Mouse (Mus musculus) left cerebral cortex, adult 2 months (tissue): Measurements from ENCODE around the gene Inhba. TPM values are rescaled to one million over a fixed set of nuclear protein-coding genes. Genes with fewer than 3 reads are reported as not detected.

Source experiments
- DNase-seq, 2 experiments: peaks; one replicate each; pipeline ENCODE4 v3.0.0; 2021 to 2022; ENCODE audit warnings: low spot score in 2 of 2, mixed read lengths in 1 of 2; ENCODE audit errors: extremely low spot score in 1 of 2
- H3K27ac ChIP-seq: fragments of 200-600 bp; 2 replicates; pipeline ENCODE4 v1.8.1; 2022
- H3K4me3 ChIP-seq: fragments of 200-600 bp; 2 replicates; pipeline ENCODE4 v1.8.1; 2022
- CTCF ChIP-seq: fragments of 200-600 bp; IDR thresholded peaks from 2 replicates; pipeline ENCODE4 v1.8.1; 2022; ENCODE audit warnings: antibody characterized with exemption, mild to moderate bottlenecking, moderate library complexity
- intact Hi-C: fragments of 180-260 bp; cut with DNase I; formaldehyde crosslinking; loops from one replicate; pipeline ENCODE4 v1.15.1; 2025
- long read RNA-seq, 2 experiments: library from polyadenylated mRNA; stranded (forward); transcript quantifications; one replicate each; pipeline ENCODE4 v2.0.0; 2021; ENCODE audit warnings: borderline mapping rate in 2 of 2
- total RNA-seq, 2 experiments: library from RNA; stranded (reverse); gene quantifications; 2 replicates each; pipeline ENCODE4 v1.2.3; 2021

Inhba gene
- total RNA-seq, result 10 to 100 TPM; 21.6 to 22.4 TPM
- long read RNA-seq, experiment 1, result 0 reads
- long read RNA-seq, experiment 2, partial matches to known transcripts, result 0 of 1 reads
- long read RNA-seq, experiment 2, other reads (novel, unspliced or antisense), result 1 of 1 reads

- Histone ChIP-seq H3K27ac (peak within 1 kb of the TSS; percentile 85), H3K4me3 (peak within 1 kb of the TSS; percentile 59)
- DNase-seq, result peak; percentile 53 to 64
- intact Hi-C loops, result loop anchor here (2.0 to 5.0 kb wide), 3 partner anchors 531 to 965 kb away; no protein-coding TSS in a partner anchor
- no peak for TF ChIP-seq CTCF
Measured at GRCm38 (mm10) chr13:16011372-16012242, at the start of gene Inhba. Inhba (plus strand) TSS chr13:16011851.

- DNase-seq, result no peak
- H3K4me3 ChIP-seq, result no peak overlapping the region
- H3K27ac ChIP-seq, result no peak overlapping the region
- intact Hi-C loops, result no loop called here
- no peak for TF ChIP-seq CTCF
Measured at GRCm38 (mm10) chr13:15976584-15976983, 35.1 kb upstream of the Inhba start.

- no peak for TF ChIP-seq CTCF
- DNase-seq, result peak in 1 of 2 experiments; percentile 15
- H3K4me3 ChIP-seq, result no peak overlapping the region
- no peak overlapping the region for H3K27ac ChIP-seq
- intact Hi-C loops, result no loop called here
Measured at GRCm38 (mm10) chr13:15979551-15979950, 32.1 kb upstream of the Inhba start.

DNA sequence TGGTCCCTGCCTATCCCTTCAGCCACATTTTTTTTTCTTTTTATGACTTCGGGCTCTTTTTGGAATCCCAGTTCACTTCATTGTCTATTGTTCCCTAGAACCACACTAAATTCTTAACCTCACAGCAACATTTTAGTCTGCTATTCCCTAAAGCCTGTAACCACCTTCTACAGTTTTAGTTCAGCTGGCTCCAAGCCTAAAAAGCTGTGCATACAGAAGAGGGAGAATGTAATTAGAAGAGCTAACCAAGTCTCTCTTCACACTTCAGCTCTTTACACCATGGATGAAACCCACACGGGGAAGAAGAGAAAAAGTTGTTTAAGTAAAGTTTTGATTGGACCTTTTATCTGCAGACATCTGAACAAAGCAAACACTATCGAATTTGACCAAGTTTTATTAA lies 29.6 kb upstream of the Inhba start:
- TF ChIP-seq CTCF, result no peak
- DNase-seq, result peak in 1 of 2 experiments; percentile 16
- intact Hi-C loops, result loop anchor here (5.0 to 10.0 kb wide), 3 partner anchors 205 to 1713 kb away; partner anchors contain the start of genes Mplkip and Sugct
- Histone ChIP-seq H3K4me3 (no peak overlapping the region), H3K27ac (peak overlapping the region; percentile 24; the same call in 1 of the 2 replicates)

DNA sequence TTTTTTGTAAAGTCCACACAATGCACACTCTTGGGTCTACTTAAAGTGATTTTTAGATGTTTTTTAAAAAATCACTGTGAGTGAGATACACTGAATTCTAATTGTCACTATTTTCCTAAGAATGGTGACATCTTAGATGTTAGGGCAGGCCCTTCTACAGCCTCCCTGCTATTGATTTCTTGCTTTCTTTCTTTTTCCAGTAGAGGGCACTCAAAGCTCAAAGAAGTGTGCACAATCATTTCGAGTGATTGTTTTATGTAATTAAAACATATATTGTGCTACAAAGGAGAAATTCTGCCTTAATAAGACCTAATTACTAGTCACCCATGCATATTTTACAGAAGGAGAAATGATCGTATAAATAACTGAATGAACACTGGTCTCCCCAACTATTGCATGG lies 25.9 kb upstream of the Inhba start:
- intact Hi-C loops, result loop anchor here (2.0 to 10.0 kb wide), 5 partner anchors 989 to 1709 kb away; partner anchors contain the start of genes Mplkip and Sugct
- TF ChIP-seq CTCF, result peak; percentile 71
- Histone ChIP-seq H3K27ac (no peak overlapping the region), H3K4me3 (no peak overlapping the region)
- DNase-seq, result no peak

GRCm38 (mm10) chr13:15986172-15986571 lies 25.5 kb upstream of the Inhba start:
- DNase-seq, result no peak
- no peak overlapping the region for H3K27ac ChIP-seq
- no peak for TF ChIP-seq CTCF
- intact Hi-C loops, result loop anchor here (2.0 to 10.0 kb wide), 5 partner anchors 989 to 1709 kb away; partner anchors contain the start of genes Mplkip and Sugct
- H3K4me3 ChIP-seq, result no peak overlapping the region

- H3K27ac ChIP-seq, result no peak overlapping the region
- DNase-seq, result no peak
- intact Hi-C loops, result no loop called here
- TF ChIP-seq CTCF, result no peak
- H3K4me3 ChIP-seq, result no peak overlapping the region
Measured at GRCm38 (mm10) chr13:15995314-15995713, 16.3 kb upstream of the Inhba start.

GRCm38 (mm10) chr13:16005517-16005916 lies 6.1 kb upstream of the Inhba start:
- DNase-seq, result peak in 1 of 2 experiments; percentile 58
- Histone ChIP-seq H3K27ac (no peak overlapping the region), H3K4me3 (no peak overlapping the region)
- TF ChIP-seq CTCF, result peak; percentile 85
- intact Hi-C loops, result loop anchor here (5.0 kb wide), 2 partner anchors 1022 to 1427 kb away; no protein-coding TSS in a partner anchor

GRCm38 (mm10) chr13:16007748-16008147 lies 3.9 kb upstream of the Inhba start:
- no peak for DNase-seq
- intact Hi-C loops, result loop anchor here (5.0 kb wide), 2 partner anchors 1020 to 1425 kb away; no protein-coding TSS in a partner anchor
- Histone ChIP-seq H3K27ac (no peak overlapping the region), H3K4me3 (no peak overlapping the region)
- TF ChIP-seq CTCF, result no peak

DNA sequence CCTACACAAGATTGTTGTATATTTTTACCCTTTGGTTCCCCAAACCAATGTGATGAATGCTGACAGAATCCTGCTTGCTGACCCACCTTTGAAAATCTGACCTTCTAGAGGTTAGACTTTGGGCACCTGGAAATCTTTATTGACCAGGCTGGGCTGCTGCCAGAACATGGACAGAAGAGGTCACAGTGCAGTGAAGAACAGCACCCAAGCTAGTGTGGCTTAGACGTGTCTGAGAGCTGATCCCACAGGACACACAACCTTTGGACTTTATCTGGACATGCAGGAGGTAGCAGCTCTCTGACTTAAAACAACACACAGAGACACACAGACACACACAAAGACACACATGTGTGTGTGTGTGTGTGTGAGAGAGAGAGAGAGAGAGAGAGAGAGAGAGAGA lies 3.3 kb upstream of the Inhba start:
- Histone ChIP-seq H3K4me3 (no peak overlapping the region), H3K27ac (no peak overlapping the region)
- intact Hi-C loops, result loop anchor here (5.0 kb wide), 2 partner anchors 1019 to 1424 kb away; no protein-coding TSS in a partner anchor
- DNase-seq, result no peak
- TF ChIP-seq CTCF, result no peak

DNA sequence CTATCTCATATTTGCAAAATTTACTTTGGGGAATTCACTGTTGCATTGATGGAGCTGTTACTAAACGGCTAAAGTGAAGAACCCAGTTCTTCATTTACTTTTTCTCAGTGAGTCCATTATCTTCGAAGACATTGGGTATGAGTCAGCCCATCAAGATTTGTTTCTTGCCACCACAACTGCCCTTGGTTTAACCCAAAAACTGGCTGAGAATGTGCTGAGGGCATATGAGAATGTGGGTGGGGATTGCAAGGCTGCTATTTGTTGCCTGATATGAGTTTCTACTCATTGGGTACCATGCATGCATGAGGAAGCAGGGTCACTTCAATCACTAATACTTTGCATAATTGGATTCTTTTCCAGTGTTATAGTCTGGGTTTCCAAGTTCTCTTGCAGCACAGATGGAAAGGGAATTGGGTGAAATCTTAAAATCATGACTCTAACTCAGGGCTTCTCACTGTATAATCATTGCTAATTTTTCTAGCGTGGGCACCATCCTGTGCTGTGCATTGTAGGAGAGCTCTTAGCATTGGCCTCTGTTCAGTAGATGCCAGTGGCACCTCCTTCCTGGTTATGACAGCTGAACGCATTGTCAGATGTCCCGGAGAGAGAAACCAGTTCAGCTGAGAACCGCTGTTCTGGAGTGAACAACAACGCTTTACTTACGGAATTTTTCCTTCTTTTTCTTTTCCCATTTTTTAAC lies 1.7 kb upstream of the Inhba start:
- intact Hi-C loops, result loop anchor here (2.0 to 5.0 kb wide), 5 partner anchors 532 to 1422 kb away; no protein-coding TSS in a partner anchor
- Histone ChIP-seq H3K27ac (no peak overlapping the region), H3K4me3 (no peak overlapping the region)
- TF ChIP-seq CTCF, result no peak
- no peak for DNase-seq
